Mouse (Mus musculus) stomach, postnatal 0 days (tissue): ENCODE measurements around the gene Fto. TPM values are rescaled to one million over a fixed set of nuclear protein-coding genes. Genes with fewer than 3 reads are reported as not detected.

Experiments used
- ATAC-seq: fragments of 200-750 bp; cut with Nextera tagmentation; 2 replicates; pipeline ENCODE4 v1.8.0; 2017; ENCODE audit not compliant: low FRiP score, low TSS enrichment
- DNase-seq: peaks from one replicate; pipeline ENCODE4 v3.0.0-alpha.2; 2016; ENCODE audit warnings: low spot score
- H3K27ac ChIP-seq: fragments of 300-500 bp; sonication (generic); replicated peaks from 2 replicates; pipeline ENCODE4 v1.5.1; 2014; ENCODE audit warnings: mild to moderate bottlenecking, control low read depth
- H3K27me3 ChIP-seq: fragments of 300-500 bp; sonication (generic); 2 replicates; pipeline ENCODE4 v1.6.1; 2014; ENCODE audit warnings: low read length; ENCODE audit not compliant: control insufficient read depth, insufficient read depth
- H3K36me3 ChIP-seq: fragments of 300-500 bp; sonication (generic); 2 replicates; pipeline ENCODE4 v1.6.1; 2014; ENCODE audit warnings: low read length, mixed read lengths; ENCODE audit not compliant: control insufficient read depth, insufficient read depth
- H3K4me1 ChIP-seq: fragments of 300-500 bp; sonication (generic); replicated peaks from 2 replicates; pipeline ENCODE4 v1.6.1; 2014; ENCODE audit warnings: antibody characterized with exemption; ENCODE audit not compliant: control insufficient read depth, insufficient read depth
- H3K4me2 ChIP-seq: fragments of 300-500 bp; sonication (generic); replicated peaks from 2 replicates; pipeline ENCODE4 v1.6.1; 2014; ENCODE audit warnings: low read depth, mild to moderate bottlenecking, control low read depth, moderate library complexity
- H3K4me3 ChIP-seq: fragments of 300-500 bp; sonication (generic); 2 replicates; pipeline ENCODE4 v1.5.1; 2014; ENCODE audit warnings: low read depth, low read length, control low read depth
- H3K9ac ChIP-seq: fragments of 300-500 bp; sonication (generic); 2 replicates; pipeline ENCODE4 v1.6.1; 2014; ENCODE audit warnings: mild to moderate bottlenecking, low read length, control low read depth, mixed read lengths
- H3K9me3 ChIP-seq: fragments of 300-500 bp; sonication (generic); 2 replicates; pipeline ENCODE4 v1.6.1; 2016; ENCODE audit warnings: low read length; ENCODE audit not compliant: control insufficient read depth
- CTCF ChIP-seq: IDR thresholded peaks from 2 replicates; pipeline ENCODE4 v1.5.1; 2016; ENCODE audit warnings: antibody characterized with exemption, low read depth, mild to moderate bottlenecking, moderate library complexity
- EP300 ChIP-seq: optimal IDR thresholded peaks from 2 replicates; pipeline ENCODE3; 2016; ENCODE audit warnings: antibody characterized with exemption
- WGBS: fragments of 180-500 bp; shearing (Covaris S2); extraction: QIAGEN DNeasy Blood & Tissue Kit; methylation state at CpG from one replicate; pipeline ENCODE4 v1.1.7; 2014; 5-methylcytosine and 5-hydroxymethylcytosine counted together
- polyA plus RNA-seq: library from polyadenylated mRNA; unstranded; fragments of >200 nt; fragmentation: Nextera tagmentation; extraction: Ambion mirVana; gene quantifications from 2 replicates; pipeline ENCODE4 v1.2.1, GENCODE M21; 2015

Fto gene
- polyA plus RNA-seq, 1 experiment from 2014 or later = 25.7 TPM

DNA sequence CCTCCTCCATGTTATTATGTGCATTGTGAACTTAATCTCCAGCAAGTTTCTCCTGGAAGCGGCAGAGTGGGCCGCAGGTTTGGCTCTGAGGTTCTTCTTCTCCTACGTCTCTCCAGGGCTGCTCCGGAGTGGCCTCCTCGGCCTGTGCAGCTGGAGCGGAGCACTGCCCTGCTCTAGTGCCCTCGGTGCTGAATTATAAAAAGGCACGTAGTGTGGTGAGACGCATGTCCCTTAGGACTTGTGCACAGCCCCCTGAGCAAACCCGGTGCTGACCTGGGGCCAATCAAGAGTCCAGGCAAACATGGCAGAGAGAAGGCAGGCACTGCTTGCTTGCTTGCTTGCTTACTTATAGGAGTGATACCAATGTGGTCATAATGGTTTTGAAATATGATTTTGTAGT is 164.1 kb downstream of the Fto start:
- no peaks in the 10 kb centered on the region for H3K9me3 ChIP-seq
- no peaks in the 10 kb centered on the region for H3K27me3 ChIP-seq
- TF ChIP-seq CTCF (no peak), EP300 (no peak)
- DNase-seq (no peak), ATAC-seq (no peak)
- no peak overlapping the region for H3K4me2 ChIP-seq
- no peak overlapping the region for H3K27ac ChIP-seq
- WGBS = 92% methylated on average over 10 of the region's 10 CpGs
- no peak overlapping the region for H3K9ac ChIP-seq
- H3K36me3 ChIP-seq = peaks cover 8% of the 10 kb centered on the region; the same call in 1 of the 2 replicates
- no peaks in the 10 kb centered on the region for H3K4me1 ChIP-seq
- no peak overlapping the region for H3K4me3 ChIP-seq

DNA sequence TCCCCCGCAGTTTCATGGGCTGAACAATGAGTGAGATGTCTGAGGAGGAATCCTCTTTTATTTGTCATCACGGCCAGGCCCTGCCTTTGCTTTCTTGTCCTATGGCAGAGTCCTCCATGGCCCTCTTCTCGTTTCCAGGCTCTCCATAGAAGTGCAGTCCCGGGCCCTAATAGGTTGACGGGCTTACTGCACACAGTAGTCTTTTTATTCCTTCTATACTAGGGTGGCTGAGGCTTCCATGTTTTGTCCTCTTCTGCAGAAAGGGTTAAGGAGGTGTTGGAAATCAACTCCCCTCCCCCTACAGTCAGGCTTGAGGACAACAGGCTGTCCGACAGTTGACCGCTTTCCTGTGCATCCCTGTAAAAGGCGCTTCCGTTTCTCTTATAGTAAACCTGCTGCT is 169.2 kb downstream of the Fto start:
- H3K27ac ChIP-seq = no peak overlapping the region
- H3K9ac ChIP-seq = no peak overlapping the region
- WGBS = 76% methylated on average over 9 of the region's 9 CpGs
- H3K4me2 ChIP-seq = no peak overlapping the region
- no peaks in the 10 kb centered on the region for H3K27me3 ChIP-seq
- no peaks in the 10 kb centered on the region for H3K9me3 ChIP-seq
- H3K4me1 ChIP-seq = no peaks in the 10 kb centered on the region
- TF ChIP-seq CTCF (no peak), EP300 (no peak)
- 0 out of 2 replicates have a peak, but pooled peaks cover 3% of the 10 kb centered on the region for H3K36me3 ChIP-seq
- H3K4me3 ChIP-seq = no peak overlapping the region
- DNase-seq = no peak
- ATAC-seq = no peak

DNA sequence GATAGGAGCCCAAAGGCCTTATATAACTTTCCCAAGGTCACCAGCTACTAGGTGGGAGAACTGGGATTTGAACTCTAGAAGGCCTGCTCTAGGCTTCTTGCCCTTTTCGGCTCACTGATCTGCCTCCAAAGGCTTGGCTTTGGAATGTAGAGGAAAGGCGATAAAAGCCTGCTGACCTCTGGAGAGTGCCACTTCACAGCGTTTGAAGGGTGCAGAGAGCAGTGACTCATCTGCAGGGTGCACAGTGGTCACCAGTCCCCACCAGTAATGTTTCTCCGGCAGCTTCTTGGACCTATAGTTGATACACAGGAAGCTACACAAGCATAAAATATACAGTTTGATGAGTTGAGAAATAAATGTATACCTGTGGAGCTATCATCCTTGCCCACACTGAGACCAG is 173.1 kb downstream of the Fto start:
- H3K36me3 ChIP-seq = 0 out of 2 replicates have a peak, but pooled peaks cover 3% of the 10 kb centered on the region
- H3K4me2 ChIP-seq = no peak overlapping the region
- no peak overlapping the region for H3K27ac ChIP-seq
- no peak overlapping the region for H3K4me3 ChIP-seq
- no peaks in the 10 kb centered on the region for H3K27me3 ChIP-seq
- DNase-seq = no peak
- H3K9me3 ChIP-seq = no peaks in the 10 kb centered on the region
- ATAC-seq = no peak
- no peak overlapping the region for H3K9ac ChIP-seq
- no peaks in the 10 kb centered on the region for H3K4me1 ChIP-seq
- no peak for TF ChIP-seq CTCF
- no peak for TF ChIP-seq EP300
- WGBS = 74% methylated on average over 4 of the region's 4 CpGs

- Histone ChIP-seq H3K36me3 (0 out of 2 replicates have a peak, but pooled peaks cover 3% of the 10 kb centered on the region), H3K4me2 (no peak overlapping the region), H3K27ac (no peak overlapping the region), H3K9ac (no peak overlapping the region), H3K27me3 (no peaks in the 10 kb centered on the region), H3K4me3 (no peak overlapping the region), H3K4me1 (no peaks in the 10 kb centered on the region), H3K9me3 (no peaks in the 10 kb centered on the region)
- DNase-seq (no peak), ATAC-seq (no peak)
- 56% methylated on average over 2 of the region's 2 CpGs for WGBS
- TF ChIP-seq CTCF (no peak), EP300 (no peak)
Measured at GRCm38 (mm10) chr8:91487456-91487855, 174.1 kb downstream of the Fto start.

DNA sequence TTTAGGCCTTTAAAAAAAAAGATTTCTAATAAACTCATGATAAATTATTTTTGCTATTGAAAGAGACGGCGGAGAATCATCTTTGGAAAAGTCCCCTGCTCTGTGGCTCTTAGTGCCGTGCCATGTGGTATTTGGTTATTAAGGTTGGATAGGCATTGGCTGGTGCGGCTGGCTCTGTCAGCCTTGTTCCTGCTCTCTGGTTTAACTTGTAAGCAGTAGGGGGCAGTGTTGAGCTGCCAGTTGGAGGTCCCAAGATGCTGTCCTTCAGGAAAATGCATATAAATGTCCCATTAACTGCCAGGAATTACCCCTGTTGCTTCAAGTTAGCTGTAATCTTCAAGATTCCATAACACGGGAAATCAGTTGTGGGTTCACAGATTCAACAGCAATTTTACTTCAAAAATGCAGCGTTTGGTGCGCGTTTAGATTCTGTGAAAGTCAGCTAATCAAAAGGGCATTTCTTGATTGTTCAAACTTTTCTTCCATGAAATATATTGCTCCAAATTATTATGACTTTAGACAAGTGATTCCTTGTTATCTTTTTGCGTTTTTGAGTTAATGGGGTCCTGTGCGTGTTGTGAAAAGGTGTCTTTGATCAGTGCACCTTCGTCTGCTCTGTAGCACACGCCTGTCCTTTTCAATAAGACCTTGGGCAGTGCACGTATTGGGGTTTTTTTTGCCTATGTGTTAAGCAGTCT is 174.9 kb downstream of the Fto start:
- Histone ChIP-seq H3K9me3 (no peaks in the 10 kb centered on the region), H3K27ac (no peak overlapping the region), H3K4me3 (no peak overlapping the region), H3K27me3 (no peaks in the 10 kb centered on the region), H3K9ac (no peak overlapping the region), H3K36me3 (0 out of 2 replicates have a peak, but pooled peaks cover 3% of the 10 kb centered on the region), H3K4me2 (no peak overlapping the region), H3K4me1 (no peaks in the 10 kb centered on the region)
- 52% methylated on average over 13 of the region's 13 CpGs for WGBS
- ATAC-seq (0 out of 2 replicates have a peak, but pooled peaks have one; percentile 61), DNase-seq (peak; percentile 74)
- peak; percentile 89 for TF ChIP-seq CTCF
- no peak for TF ChIP-seq EP300

- Histone ChIP-seq H3K4me3 (no peak overlapping the region), H3K27me3 (no peaks in the 10 kb centered on the region), H3K9ac (no peak overlapping the region), H3K4me1 (no peaks in the 10 kb centered on the region; the same call in 1 of the 2 replicates), H3K9me3 (no peaks in the 10 kb centered on the region), H3K36me3 (0 out of 2 replicates have a peak, but pooled peaks cover 3% of the 10 kb centered on the region), H3K27ac (peak overlapping the region; percentile 45; the same call in 1 of the 2 replicates), H3K4me2 (no peak overlapping the region)
- WGBS = 63% methylated on average over 10 of the region's 10 CpGs
- DNase-seq (no peak), ATAC-seq (no peak)
- TF ChIP-seq CTCF (no peak), EP300 (no peak)
Measured at GRCm38 (mm10) chr8:91488784-91489450, 175.6 kb downstream of the Fto start.
